Mouse (Mus musculus) common myeloid progenitor, adult 5-6 weeks (primary cell): ENCODE measurements around the gene Rlim. TPM values are rescaled to one million over a fixed set of nuclear protein-coding genes. Genes with fewer than 3 reads are reported as not detected.

Source experiments
- total RNA-seq: library from RNA; stranded (forward); fragments of 200-1000, 187-1606 nt; gene quantifications from 2 replicates; pipeline ENCODE4 v1.2.3, GENCODE M21; 2017

The Rlim gene
- total RNA-seq, 1 experiment from 2014 or later = 139 TPM

Other genes with a start within 250 kb of the Rlim start
- gene Slc16a2, start 159.3 kb downstream of the Rlim start, total RNA-seq = 0.18 and 0.44 TPM in 2 replicates
- gene Nexmif, start 219.9 kb upstream of the Rlim start, total RNA-seq = not detected in 2 replicates